Mouse (Mus musculus) lung, adult 18-20 months (tissue): ENCODE measurements around the gene Lin9.

Experiments used
- DNase-seq, 2 experiments: peaks; one replicate each; pipeline ENCODE4 v3.0.0; 2022; ENCODE audit warnings: mixed read lengths in 2 of 2

Gene Lin9

GRCm38 (mm10) chr1:180707813-180708212 is 66.9 kb downstream of the Lin9 start:
- DNase-seq, result no peak

GRCm38 (mm10) chr1:180708935-180709776 is 68.2 kb downstream of the Lin9 start:
- DNase-seq, result no peak

- DNase-seq, result no peak
These were observed 77.8 kb downstream of the Lin9 start for GRCm38 (mm10) chr1:180718756-180719155.

- DNase-seq, result no peak
These were observed 78.5 kb downstream of the Lin9 start for GRCm38 (mm10) chr1:180719483-180719882.

GRCm38 (mm10) chr1:180719951-180720689 is 79.2 kb downstream of the Lin9 start:
- peak; percentile 71 to 82 for DNase-seq

GRCm38 (mm10) chr1:180722608-180723007 is 81.7 kb downstream of the Lin9 start:
- DNase-seq, result no peak

GRCm38 (mm10) chr1:180723701-180724238 is 82.8 kb downstream of the Lin9 start:
- no peak for DNase-seq

- peak; percentile 92 to 93 for DNase-seq
These were observed 84.8 kb downstream of the Lin9 start, which contains the start of gene Acbd3 for GRCm38 (mm10) chr1:180725704-180726179. Gene Acbd3 (plus strand): TSS chr1:180726043.

- peak in 1 of 2 experiments; percentile 41 for DNase-seq
These were observed 85.2 kb downstream of the Lin9 start for GRCm38 (mm10) chr1:180726183-180726582.

- DNase-seq, result no peak
These were observed 88.3 kb downstream of the Lin9 start for GRCm38 (mm10) chr1:180729231-180729630.
